In genomic region chr9:70921781-70922565, GRCm38 (mm10) we compare ENCODE assay signal across 8 mouse cellular contexts. TPM values are rescaled to one million over a fixed set of nuclear protein-coding genes. Genes with fewer than 3 reads are reported as not detected.
A peak's percentile ranks its signal among the peaks of the same experiment; 100 is the strongest.
DNase-seq lines count a peak whose midpoint lies in the region; ATAC-seq and TF ChIP-seq lines count a peak whose summit lies in the region.

No protein-coding gene starts in this region.

- TF ChIP-seq RAD21 in MEL (IDR thresholded peaks at IDR 0.05; ENCODE audit: low read depth, low read length) = no peak; the same call in 1 of the 2 replicates

- no peak overlapping the region for H3K4me2 ChIP-seq in hindbrain, embryonic 11.5 days (replicated peaks; ENCODE audit: low read depth, low read length)
- no peak overlapping the region for H3K4me2 ChIP-seq in heart, embryonic 15.5 days
- no peak overlapping the region; the same call in 1 of the 2 replicates for H3K4me2 ChIP-seq in stomach, embryonic 16.5 days (ENCODE audit: low read depth, low read length)

- no peak for TF ChIP-seq CTCF in MEL (IDR thresholded peaks at IDR 0.05 in 2 of 3, conservative IDR thresholded peaks at IDR 0.05 in 1 of 3; ENCODE audit: control insufficient read depth in 1 of 3, insufficient read depth in 1 of 3, low read depth in 2 of 3, low read length in 3 of 3, poor library complexity in 1 of 3, severe bottlenecking in 1 of 3)
- no peak for TF ChIP-seq CTCF in cerebellum, adult 2 months (IDR thresholded peaks at IDR 0.05; ENCODE audit: borderline replicate concordance, insufficient read depth, low read depth, low read length)

- peaks cover 7% of the 10 kb centered on the region for H3K4me1 ChIP-seq in hindbrain, embryonic 10.5 days (replicated peaks)
- H3K4me1 ChIP-seq in hindbrain, embryonic 11.5 days (replicated peaks; ENCODE audit: control insufficient read depth, insufficient read depth, low read length) = no peaks in the 10 kb centered on the region
- peaks cover 22 to 47% of the 10 kb centered on the region in 2 experiments for H3K4me1 ChIP-seq in MEL (ENCODE audit: control insufficient read depth in 1 of 2, insufficient read depth in 2 of 2, low read length in 2 of 2)
- H3K4me1 ChIP-seq in cerebellum, adult 2 months (ENCODE audit: control insufficient read depth, insufficient read depth, low read length) = peaks cover 8% of the 10 kb centered on the region
- H3K4me1 ChIP-seq in heart, embryonic 15.5 days (replicated peaks) = peaks cover 15% of the 10 kb centered on the region
- H3K4me1 ChIP-seq in stomach, embryonic 16.5 days (ENCODE audit: control insufficient read depth, insufficient read depth, low read length) = peaks cover 14% of the 10 kb centered on the region

- H3K79me2 ChIP-seq in MEL (ENCODE audit: control insufficient read depth, insufficient read depth, low read length, poor library complexity) = no peaks in the 10 kb centered on the region

- H3K27me3 ChIP-seq in hindbrain, embryonic 10.5 days (ENCODE audit: insufficient read depth, poor library complexity, severe bottlenecking) = no peaks in the 10 kb centered on the region
- H3K27me3 ChIP-seq in hindbrain, embryonic 11.5 days (ENCODE audit: control insufficient read depth, insufficient read depth, low read length) = no peaks in the 10 kb centered on the region
- H3K27me3 ChIP-seq in MEL (ENCODE audit: control insufficient read depth in 1 of 2, insufficient read depth in 2 of 2, low read length in 2 of 2) = no peaks in the 10 kb centered on the region
- H3K27me3 ChIP-seq in cerebellum, adult 2 months (ENCODE audit: control insufficient read depth, insufficient read depth, low read length) = no peaks in the 10 kb centered on the region; the same call in 1 of the 2 replicates
- no peaks in the 10 kb centered on the region for H3K27me3 ChIP-seq in heart, embryonic 15.5 days
- H3K27me3 ChIP-seq in stomach, embryonic 16.5 days (ENCODE audit: control insufficient read depth, insufficient read depth, low read length) = no peaks in the 10 kb centered on the region

- TF ChIP-seq POLR2A in MEL (IDR thresholded peaks at IDR 0.05; ENCODE audit: control insufficient read depth in 1 of 2, insufficient read depth in 1 of 2, low read depth in 1 of 2, low read length in 2 of 2, poor library complexity in 1 of 2) = peak; percentile 26 to 68; a peak in 2 of 4 replicates
- no peak for TF ChIP-seq POLR2A in cerebellum, adult 2 months (IDR thresholded peaks at IDR 0.05; ENCODE audit: borderline replicate concordance, insufficient read depth, low read length)

- no peaks in the 10 kb centered on the region for H3K9me3 ChIP-seq in hindbrain, embryonic 10.5 days
- H3K9me3 ChIP-seq in hindbrain, embryonic 11.5 days (ENCODE audit: control insufficient read depth, low read length) = no peaks in the 10 kb centered on the region
- no peaks in the 10 kb centered on the region for H3K9me3 ChIP-seq in MEL (replicated peaks; ENCODE audit: insufficient read depth, low read length)
- H3K9me3 ChIP-seq in heart, embryonic 15.5 days (replicated peaks) = no peaks in the 10 kb centered on the region
- H3K9me3 ChIP-seq in stomach, embryonic 16.5 days (replicated peaks; ENCODE audit: control insufficient read depth, low read length) = no peaks in the 10 kb centered on the region

- ATAC-seq in hindbrain, embryonic 11.5 days (ENCODE audit: low FRiP score) = no peak
- 0 out of 2 replicates have a peak, but pooled peaks have one; percentile 56 for ATAC-seq in heart, embryonic 15.5 days (replicated peaks; ENCODE audit: insufficient number of reproducible peaks, insufficient read depth, low FRiP score, low read depth)
- ATAC-seq in stomach, embryonic 16.5 days (ENCODE audit: insufficient read depth, low FRiP score) = peak; percentile 59; the same call in 1 of the 2 replicates

- H3K27ac ChIP-seq in hindbrain, embryonic 10.5 days = 0 out of 2 replicates have a peak overlapping the region, but pooled peaks have one; percentile 36
- H3K27ac ChIP-seq in hindbrain, embryonic 11.5 days (ENCODE audit: low read depth, low read length) = no peak overlapping the region
- peak overlapping the region; percentile 99 for H3K27ac ChIP-seq in MEL (ENCODE audit: control insufficient read depth, low read depth, low read length)
- no peak overlapping the region; the same call in 1 of the 2 replicates for H3K27ac ChIP-seq in cerebellum, adult 2 months (ENCODE audit: insufficient read depth, low read length)
- peak overlapping the region; percentile 28; the same call in 1 of the 2 replicates for H3K27ac ChIP-seq in heart, embryonic 15.5 days
- H3K27ac ChIP-seq in stomach, embryonic 16.5 days (ENCODE audit: low read length) = 0 out of 2 replicates have a peak overlapping the region, but pooled peaks have one; percentile 15

- no peak for DNase-seq in hindbrain, embryonic 10.5 days (ENCODE audit: low spot score)
- no peak for DNase-seq in hindbrain, embryonic 11.5 days (ENCODE audit: low spot score)
- DNase-seq in MEL (ENCODE audit: low read depth, low spot score) = peak; percentile 97
- DNase-seq in cerebellum, adult 2 months = peak; percentile 57 to 61
- peak; percentile 19 for DNase-seq in lung, postnatal 14 days
- DNase-seq in layer of hippocampus, adult 18-20 months (ENCODE audit: low spot score in 2 of 2) = no peak

- H3K9ac ChIP-seq in hindbrain, embryonic 11.5 days (ENCODE audit: low read depth, low read length) = no peak overlapping the region
- H3K9ac ChIP-seq in MEL (ENCODE audit: control insufficient read depth, low read depth, low read length, poor library complexity, severe bottlenecking) = peak overlapping the region; percentile 69
- no peak overlapping the region for H3K9ac ChIP-seq in heart, embryonic 15.5 days
- H3K9ac ChIP-seq in stomach, embryonic 16.5 days (ENCODE audit: low read length) = no peak overlapping the region

- TF ChIP-seq EP300 in MEL (IDR thresholded peaks at IDR 0.05; ENCODE audit: low read depth in 1 of 2, low read length in 2 of 2) = peak; percentile 96 to 97

- H3K4me3 ChIP-seq in hindbrain, embryonic 10.5 days = no peak overlapping the region
- no peak overlapping the region for H3K4me3 ChIP-seq in hindbrain, embryonic 11.5 days (ENCODE audit: low read depth, low read length)
- H3K4me3 ChIP-seq in MEL (ENCODE audit: control insufficient read depth in 1 of 2, insufficient read depth in 1 of 2, low read depth in 2 of 2, low read length in 2 of 2) = peak overlapping the region; percentile 23 to 25; a peak in 3 of 4 replicates
- no peak overlapping the region for H3K4me3 ChIP-seq in cerebellum, adult 2 months (replicated peaks; ENCODE audit: insufficient read depth, low read depth, low read length)
- no peak overlapping the region for H3K4me3 ChIP-seq in heart, embryonic 15.5 days
- H3K4me3 ChIP-seq in stomach, embryonic 16.5 days (replicated peaks; ENCODE audit: low read length) = no peak overlapping the region

- no peaks in the 10 kb centered on the region for H3K36me3 ChIP-seq in hindbrain, embryonic 10.5 days
- H3K36me3 ChIP-seq in hindbrain, embryonic 11.5 days (ENCODE audit: control insufficient read depth, insufficient read depth, low read length) = no peaks in the 10 kb centered on the region
- H3K36me3 ChIP-seq in MEL (ENCODE audit: control insufficient read depth in 1 of 2, insufficient read depth in 2 of 2, low read length in 2 of 2) = peaks cover 0 to 46% of the 10 kb centered on the region in 2 experiments; a peak in 2 of 4 replicates
- no peaks in the 10 kb centered on the region for H3K36me3 ChIP-seq in heart, embryonic 15.5 days
- no peaks in the 10 kb centered on the region for H3K36me3 ChIP-seq in stomach, embryonic 16.5 days (ENCODE audit: control insufficient read depth, insufficient read depth, low read length)

- 74% methylated on average over 7 of the region's 7 CpGs for WGBS in hindbrain, embryonic 10.5 days
- 73% methylated on average over 7 of the region's 7 CpGs for WGBS in hindbrain, embryonic 11.5 days
- WGBS in cerebellum, adult 2 months = 57% methylated on average over 7 of the region's 7 CpGs
- WGBS in heart, embryonic 15.5 days = 31% methylated on average over 7 of the region's 7 CpGs
- WGBS in stomach, embryonic 16.5 days = 46% methylated on average over 7 of the region's 7 CpGs

TF ChIP-seq in MEL, 35 proteins besides CTCF, POLR2A, EP300 and RAD21 (continues in another document):
- peak; percentile 66; the same call in 1 of the 2 replicates for TF ChIP-seq POLR2AphosphoS2 (IDR thresholded peaks at IDR 0.05; ENCODE audit: low read length)
- TF ChIP-seq RCOR1 (IDR thresholded peaks at IDR 0.05; ENCODE audit: low read depth, low read length) = peak; percentile 67
- 0 out of 2 replicates have a peak, but pooled peaks have one; percentile 24 for TF ChIP-seq HCFC1 (IDR thresholded peaks at IDR 0.05; ENCODE audit: low read depth, low read length)
- no peak for TF ChIP-seq ELF1 (IDR thresholded peaks at IDR 0.05; ENCODE audit: low read depth, low read length)
- TF ChIP-seq TBP (IDR thresholded peaks at IDR 0.05; ENCODE audit: low read depth, low read length) = no peak
- TF ChIP-seq GABPA (IDR thresholded peaks at IDR 0.05; ENCODE audit: low read depth, low read length) = no peak
- TF ChIP-seq SIN3A (IDR thresholded peaks at IDR 0.05; ENCODE audit: low read length) = peak; percentile 86
- no peak for TF ChIP-seq NRF1 (IDR thresholded peaks at IDR 0.05; ENCODE audit: insufficient read depth, low read depth, low read length, poor library complexity, severe bottlenecking)
- peak; percentile 68 for TF ChIP-seq MXI1 (IDR thresholded peaks at IDR 0.05; ENCODE audit: low read depth, low read length)
- TF ChIP-seq MAZ (IDR thresholded peaks at IDR 0.05; ENCODE audit: low read depth, low read length) = no peak
- no peak for TF ChIP-seq USF1 (IDR thresholded peaks at IDR 0.05; ENCODE audit: low read depth, low read length)
- TF ChIP-seq NELFE (IDR thresholded peaks at IDR 0.05; ENCODE audit: low read depth, low read length) = peak; percentile 24; the same call in 1 of the 2 replicates
- TF ChIP-seq ZC3H11A (IDR thresholded peaks at IDR 0.05; ENCODE audit: low read depth, low read length) = no peak
- no peak for TF ChIP-seq JUND (IDR thresholded peaks at IDR 0.05; ENCODE audit: low read depth, low read length)
- TF ChIP-seq ZMIZ1 (IDR thresholded peaks at IDR 0.05; ENCODE audit: low read depth, low read length) = peak; percentile 60; the same call in 1 of the 2 replicates

RNA-seq across cellular contexts. Expression of gene Lipc, which starts 30.1 kb away (rescaled TPM):
- polyA plus RNA-seq in hindbrain, embryonic 10.5 days (2016; fragmentation: Nextera tagmentation; extraction: Ambion mirVana) = not detected in 2 replicates
- not detected in 2 replicates for polyA plus RNA-seq in hindbrain, embryonic 11.5 days (2014; fragmentation: Nextera tagmentation; extraction: Ambion mirVana)
- not detected in 2 replicates for total RNA-seq in MEL (2012; rRNA removed)
- polyA plus RNA-seq in MEL (2012; ENCODE audit: insufficient read depth in 1 of 2, insufficient read length in 2 of 2, low read depth in 1 of 2, low replicate concordance in 2 of 2, missing spikeins in 1 of 2) = under 1 TPM in 1 of 2 experiments, not detected in 1; 0.07 TPM
- polyA plus RNA-seq in cerebellum, adult 2 months (2012; rRNA removed) = 0.08 TPM in 1 of 2 replicates, not detected in the other
- polyA plus RNA-seq in heart, embryonic 15.5 days (2015; fragmentation: Nextera tagmentation; extraction: Ambion mirVana) = 0.23 and 0.49 TPM in 2 replicates
- 2.9 and 3.8 TPM in 2 replicates for polyA plus RNA-seq in stomach, embryonic 16.5 days (2015; fragmentation: Nextera tagmentation; extraction: Ambion mirVana)
- under 1 TPM; 0.17 to 0.25 TPM for total RNA-seq in layer of hippocampus, adult 18-20 months (2021)

Comparison
In these comparisons a context has a peak if more than half of its experiments do, and no peak if none do; other contexts are left out.
1. H3K27ac ChIP-seq: peak in hindbrain, embryonic 10.5 days (single experiment), MEL (single experiment), heart, embryonic 15.5 days (single experiment) and stomach, embryonic 16.5 days (single experiment); none in hindbrain, embryonic 11.5 days (single experiment) and cerebellum, adult 2 months (single experiment).
2. DNase-seq: peak in MEL (single experiment), cerebellum, adult 2 months (2 of 2) and lung, postnatal 14 days (single experiment); none in hindbrain, embryonic 10.5 days (single experiment), hindbrain, embryonic 11.5 days (single experiment) and layer of hippocampus, adult 18-20 months (0 of 2).
3. H3K4me3 ChIP-seq: peak in MEL (2 of 2); none in hindbrain, embryonic 10.5 days (single experiment), hindbrain, embryonic 11.5 days (single experiment), cerebellum, adult 2 months (single experiment), heart, embryonic 15.5 days (single experiment) and stomach, embryonic 16.5 days (single experiment).